Mouse (Mus musculus): ENCODE results near the gene Mmp7. TPM values are rescaled to one million over a fixed set of nuclear protein-coding genes. Genes with fewer than 3 reads are reported as not detected.

Mmp7 gene
- polyA plus RNA-seq, 1 experiment from 2014 or later, result not detected

Other genes with a start within 250 kb of the Mmp7 start
- not detected in 2 replicates for gene Mmp3, start 246.3 kb upstream of the Mmp7 start, polyA plus RNA-seq (2015; fragmentation: Nextera tagmentation; extraction: Ambion mirVana)
- not detected in 2 replicates for gene Mmp10, start 189.7 kb upstream of the Mmp7 start, polyA plus RNA-seq (2015; fragmentation: Nextera tagmentation; extraction: Ambion mirVana)
- 0.10 TPM in 1 of 2 replicates, not detected in the other for gene Mmp8, start 133.6 kb upstream of the Mmp7 start, polyA plus RNA-seq (2015; fragmentation: Nextera tagmentation; extraction: Ambion mirVana)
- gene Mmp27, start 120.7 kb upstream of the Mmp7 start, polyA plus RNA-seq (2015; fragmentation: Nextera tagmentation; extraction: Ambion mirVana), result not detected in 2 replicates
- gene Mmp20, start 63.9 kb upstream of the Mmp7 start, polyA plus RNA-seq (2015; fragmentation: Nextera tagmentation; extraction: Ambion mirVana), result not detected in 2 replicates
- 18.0 and 20.1 TPM in 2 replicates for gene Tmem123, start 72.0 kb downstream of the Mmp7 start, polyA plus RNA-seq (2015; fragmentation: Nextera tagmentation; extraction: Ambion mirVana)
- gene Birc2, start 145.0 kb downstream of the Mmp7 start, polyA plus RNA-seq (2015; fragmentation: Nextera tagmentation; extraction: Ambion mirVana), result 42.3 and 45.5 TPM in 2 replicates
- gene Birc3, start 181.1 kb downstream of the Mmp7 start, polyA plus RNA-seq (2015; fragmentation: Nextera tagmentation; extraction: Ambion mirVana), result 2.3 and 2.7 TPM in 2 replicates

All from midbrain, embryonic 15.5 days (tissue).